Mouse (Mus musculus) adrenal gland, adult 2 months (tissue): Measurements from ENCODE around the gene Rps17. TPM values are rescaled to one million over a fixed set of nuclear protein-coding genes. Genes with fewer than 3 reads are reported as not detected.
A peak's percentile ranks its signal among the peaks of the same experiment; 100 is the strongest.

Experiments
- DNase-seq: peaks from one replicate; pipeline ENCODE4 v3.0.0; 2021
- polyA plus RNA-seq: library from polyadenylated mRNA; depleted of rRNA; stranded (reverse); fragments of >200 nt; gene quantifications from 2 replicates; pipeline ENCODE4 v1.2.3, GENCODE M21; 2012; rRNA removed
- total RNA-seq, 2 experiments: library from RNA; stranded (reverse); gene quantifications; 2 replicates each; pipeline ENCODE4 v1.2.3; 2021

Rps17 gene
- total and polyA plus RNA-seq, 3 experiments: 362 to 1,235 (median 944) TPM

DNA sequence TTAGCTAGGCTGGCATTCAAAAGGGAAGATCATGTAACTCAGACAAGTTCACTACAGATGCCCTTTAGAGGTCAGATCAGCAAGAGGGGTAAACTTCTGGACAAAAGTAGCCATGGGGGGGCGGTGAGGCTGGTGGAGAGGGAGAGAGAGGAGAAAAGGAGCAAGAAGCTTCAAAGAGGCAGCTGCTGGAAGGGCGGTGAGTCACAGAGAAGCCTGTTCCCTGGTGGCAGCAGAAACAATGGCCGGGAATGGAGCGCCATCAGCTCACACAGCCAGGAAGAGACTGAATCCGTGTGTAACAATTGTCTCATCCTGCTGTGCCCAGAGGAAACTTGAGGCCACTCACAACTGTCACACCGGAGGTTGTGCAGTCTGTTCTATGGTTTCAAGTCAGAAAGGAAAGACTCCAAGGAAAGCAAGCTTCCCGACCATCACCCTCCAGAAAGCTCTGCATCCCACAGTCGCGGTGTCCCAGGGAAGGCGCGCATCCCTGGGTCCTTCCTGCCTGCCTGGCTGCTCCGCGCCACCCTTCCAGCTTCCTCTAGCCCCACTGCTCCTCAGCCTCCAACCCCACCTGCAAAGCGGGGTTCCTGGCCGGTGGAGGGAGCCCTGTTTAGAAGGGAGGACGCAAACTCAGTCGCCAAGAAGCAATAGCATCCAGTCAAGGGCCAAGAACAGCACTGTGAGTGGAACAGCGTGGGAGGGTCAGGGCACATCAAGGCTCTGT lies 9.2 kb downstream of the Rps17 start:
- peak; percentile 40 for DNase-seq

DNA sequence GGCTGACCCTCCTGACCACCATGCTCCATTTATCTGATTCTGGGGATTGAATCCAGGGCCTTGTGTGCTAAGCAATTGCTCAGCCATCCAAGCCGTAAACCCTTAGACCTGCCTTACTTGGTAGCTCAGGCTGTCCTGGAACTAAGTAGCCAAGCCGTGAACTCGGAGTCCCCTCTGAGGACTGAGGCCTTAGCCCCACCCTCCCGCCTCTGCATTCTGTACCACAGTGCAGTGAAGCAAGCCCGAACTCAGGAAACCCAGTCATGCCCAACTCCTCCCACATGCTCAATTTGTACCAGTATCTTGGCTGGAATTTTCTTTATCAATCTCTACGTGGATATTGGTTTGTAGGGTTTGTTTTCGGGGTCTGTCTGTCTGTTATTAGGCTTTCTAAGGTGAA lies 13.2 kb downstream of the Rps17 start:
- DNase-seq: no peak

DNA sequence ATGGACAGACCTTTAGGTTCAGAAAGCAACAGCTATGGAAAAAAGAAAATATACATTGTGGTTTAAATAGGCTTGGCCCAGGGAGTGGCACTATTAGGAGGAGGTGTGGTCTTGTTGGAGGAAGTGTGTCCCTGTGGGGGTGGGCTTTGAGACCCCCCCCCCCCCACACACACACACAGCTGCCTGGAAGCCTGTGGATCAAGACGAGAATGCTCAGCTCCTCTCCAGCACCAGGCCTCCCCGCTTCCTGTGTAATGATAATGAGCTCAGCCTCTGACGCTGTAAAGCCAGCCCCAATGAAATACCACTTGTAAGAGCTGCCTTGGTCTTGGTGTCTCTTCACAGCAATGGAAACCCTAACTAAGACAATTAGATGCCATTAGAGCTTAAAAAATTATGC lies 14.3 kb downstream of the Rps17 start:
- DNase-seq: no peak

DNA sequence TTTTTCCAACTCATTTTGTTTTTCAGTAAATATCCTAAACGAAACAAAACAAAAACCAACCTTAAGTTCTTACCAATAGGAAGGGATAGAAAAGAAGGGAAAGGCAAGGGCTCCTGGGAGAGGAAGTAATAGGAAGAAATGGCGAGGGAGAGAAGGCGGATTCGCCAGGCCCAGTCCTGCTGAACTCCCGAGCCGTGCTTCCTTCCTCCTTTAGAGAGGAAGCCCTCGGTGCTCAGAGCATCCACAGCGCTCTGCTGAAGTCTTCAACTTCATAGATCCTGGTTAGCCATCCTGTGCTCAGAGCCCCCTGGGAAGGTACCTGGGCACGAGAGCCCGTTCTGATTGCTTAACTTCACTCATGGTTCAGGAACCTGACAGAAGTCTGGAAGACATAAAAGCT lies 17.4 kb downstream of the Rps17 start:
- DNase-seq: no peak

DNA sequence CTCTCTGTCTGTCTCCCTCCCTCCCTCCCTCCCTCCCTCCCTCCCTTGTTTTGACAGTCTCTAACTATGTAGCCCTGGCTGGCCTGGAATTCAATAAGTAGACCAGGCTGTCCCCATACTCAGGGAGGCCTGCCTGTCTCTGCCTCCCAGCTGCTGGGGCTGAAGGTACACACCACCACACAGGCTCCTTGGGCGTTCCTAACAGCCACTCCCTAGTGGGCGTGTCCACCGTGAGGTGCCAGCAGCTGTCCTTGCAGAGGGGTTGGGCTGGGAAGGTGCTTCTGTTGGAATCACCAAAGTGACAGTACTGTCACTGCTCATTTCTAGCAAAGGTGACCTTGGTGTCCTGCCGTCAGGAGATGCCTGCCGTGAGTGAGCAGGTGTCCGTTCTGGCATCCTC lies 18.2 kb downstream of the Rps17 start:
- DNase-seq: no peak

DNA sequence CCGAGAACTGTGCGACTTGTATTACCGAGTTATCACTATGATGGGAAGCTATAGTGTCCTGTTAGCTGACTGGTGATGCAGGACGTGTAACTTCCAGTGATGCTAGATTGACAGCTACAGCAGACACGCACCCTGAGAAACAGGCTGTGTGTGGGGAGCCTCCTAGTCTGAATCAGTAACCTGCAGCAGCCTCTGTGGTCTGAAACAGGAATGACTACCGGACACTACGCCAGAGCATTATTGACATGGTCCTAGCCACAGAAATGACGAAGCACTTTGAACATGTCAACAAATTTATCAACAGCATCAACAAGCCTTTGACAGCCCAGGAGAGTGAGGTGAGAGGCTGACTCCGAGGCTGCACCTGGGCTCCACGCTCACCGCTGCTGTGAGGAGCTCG lies 19.0 kb downstream of the Rps17 start:
- DNase-seq: no peak

DNA sequence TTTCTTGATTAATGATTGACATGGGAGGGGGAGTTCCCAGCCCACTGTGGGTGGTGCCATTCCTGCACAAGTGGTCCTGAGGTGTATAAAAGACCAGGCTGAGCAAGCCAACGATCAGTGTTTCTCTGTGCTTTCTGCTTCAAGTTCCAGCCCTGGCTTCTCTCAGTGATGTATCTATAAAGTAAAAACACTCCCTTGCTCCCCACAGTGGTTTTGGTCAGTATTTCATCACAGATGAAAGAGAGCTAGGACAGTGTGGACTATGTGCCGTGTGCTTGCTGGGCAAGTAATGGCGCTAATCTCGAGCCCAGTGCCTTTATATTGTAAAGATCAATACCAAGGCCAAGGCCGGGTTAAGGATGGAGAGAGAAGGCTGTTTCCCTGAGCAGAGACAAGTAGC lies 23.3 kb downstream of the Rps17 start:
- DNase-seq: no peak

DNA sequence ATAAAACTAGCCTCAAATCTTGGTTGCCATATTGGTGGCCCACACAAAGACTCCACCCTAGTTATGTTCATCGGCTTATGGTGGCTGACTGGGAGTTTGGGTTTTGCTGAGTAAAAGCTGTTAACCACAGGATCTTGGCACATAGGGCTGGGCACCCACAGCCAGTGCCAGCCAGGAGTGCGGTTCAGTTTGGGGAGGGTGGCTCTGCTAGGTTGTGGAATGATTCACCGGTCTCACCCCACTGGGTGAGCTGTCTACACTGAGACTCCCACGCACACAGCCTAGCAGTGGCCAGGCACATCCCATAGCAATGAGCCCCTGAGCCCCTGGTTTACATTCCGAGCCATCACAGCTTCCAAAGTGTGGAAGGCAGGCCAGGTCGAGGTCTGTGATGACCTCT lies 25.3 kb downstream of the Rps17 start:
- peak; percentile 31 for DNase-seq

DNA sequence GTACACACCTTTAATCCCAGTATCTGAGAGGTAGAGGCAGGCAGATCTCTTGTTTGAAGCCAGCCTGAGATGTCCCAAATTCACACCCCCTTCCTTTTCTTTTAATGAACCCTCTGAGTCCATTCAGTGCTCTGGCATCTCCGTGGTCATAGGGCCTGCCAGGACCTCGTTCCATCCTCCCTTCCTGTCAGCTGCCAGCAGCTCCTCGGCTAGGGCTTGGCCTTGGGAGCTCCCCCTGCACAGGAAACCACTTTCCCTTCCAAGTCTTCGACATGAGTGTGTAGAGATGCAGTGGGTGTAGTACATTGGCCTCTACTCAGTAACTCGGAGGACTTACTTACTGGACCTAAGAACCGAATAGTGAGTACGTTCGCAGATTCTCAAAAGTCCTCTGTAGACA lies 29.5 kb downstream of the Rps17 start:
- DNase-seq: peak; percentile 48

DNA sequence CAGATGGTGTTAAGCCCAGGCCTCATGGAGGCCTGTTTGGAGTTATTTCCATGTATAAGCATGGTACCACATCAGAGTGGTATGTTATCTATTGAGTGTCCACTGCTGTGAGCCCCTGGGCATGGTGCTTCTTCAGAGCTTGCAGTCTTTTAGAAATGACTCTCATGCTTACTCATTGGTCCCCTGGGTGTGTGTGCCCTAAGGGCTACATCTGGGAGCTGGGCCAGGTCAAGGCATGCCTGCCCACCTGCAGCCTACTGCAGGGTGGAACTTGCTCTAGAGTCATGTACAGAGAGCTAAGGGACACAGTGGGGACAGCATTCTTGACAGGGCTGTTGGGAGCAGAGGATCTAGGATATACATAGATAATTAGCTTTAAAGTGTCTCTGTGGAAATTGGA lies 33.5 kb downstream of the Rps17 start:
- DNase-seq: no peak

DNA sequence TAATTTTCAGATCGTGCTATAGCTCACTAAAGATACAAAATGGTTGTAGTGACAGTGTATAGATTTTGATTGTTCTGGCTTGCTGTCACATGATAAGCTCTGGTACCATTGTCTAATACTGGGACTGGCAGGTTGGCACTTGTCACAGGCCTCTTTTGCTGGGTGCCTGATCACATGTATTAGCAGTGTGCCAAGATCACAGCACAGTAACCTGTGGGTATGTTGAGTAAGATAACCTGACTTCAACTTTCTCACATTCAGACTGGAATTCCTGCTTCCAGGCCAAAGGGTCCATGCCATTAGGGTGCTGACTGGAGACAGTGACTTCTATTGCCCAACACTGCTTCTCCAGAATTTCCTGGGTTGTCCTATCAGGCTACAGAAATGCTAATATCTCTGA lies 33.9 kb downstream of the Rps17 start:
- no peak for DNase-seq

DNA sequence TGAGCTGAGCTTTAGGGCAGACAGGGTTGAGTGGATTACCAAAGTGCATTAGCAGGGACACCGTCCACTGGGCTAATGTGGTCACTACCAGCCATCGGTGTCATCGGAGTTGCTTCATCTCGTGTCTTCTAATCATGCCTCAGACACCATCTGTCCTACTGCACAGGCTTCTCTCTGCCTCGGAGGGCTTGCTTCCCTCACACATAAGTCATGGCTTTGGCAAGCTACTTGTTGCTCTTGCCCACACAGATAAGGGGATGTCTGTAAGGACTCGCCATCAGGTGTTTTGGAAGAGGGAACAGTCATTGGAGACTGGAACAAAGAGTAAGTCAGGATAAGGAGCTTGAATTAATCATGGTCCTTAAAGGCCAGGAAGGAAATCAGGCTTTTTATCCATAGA lies 35.8 kb downstream of the Rps17 start:
- DNase-seq: no peak

DNA sequence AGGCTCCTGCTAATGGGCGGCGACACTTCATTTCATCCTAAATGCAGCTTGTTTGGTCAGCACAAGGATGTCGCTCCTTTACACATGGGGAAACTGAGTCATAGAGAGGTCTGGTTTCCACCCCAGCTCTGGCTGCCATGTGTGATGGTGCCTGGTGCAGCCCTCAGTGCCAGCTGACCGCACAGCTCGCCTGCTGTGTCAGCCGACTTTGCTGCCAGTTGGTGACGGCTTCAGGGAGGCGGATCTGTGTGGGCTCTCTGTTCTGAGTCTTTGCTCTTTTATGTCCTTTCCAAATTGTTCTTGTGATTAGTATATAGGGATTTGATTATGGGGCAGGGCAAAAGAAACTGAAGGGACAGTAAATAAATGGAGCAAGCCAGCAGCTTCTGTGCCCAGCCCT lies 37.3 kb downstream of the Rps17 start:
- no peak for DNase-seq

DNA sequence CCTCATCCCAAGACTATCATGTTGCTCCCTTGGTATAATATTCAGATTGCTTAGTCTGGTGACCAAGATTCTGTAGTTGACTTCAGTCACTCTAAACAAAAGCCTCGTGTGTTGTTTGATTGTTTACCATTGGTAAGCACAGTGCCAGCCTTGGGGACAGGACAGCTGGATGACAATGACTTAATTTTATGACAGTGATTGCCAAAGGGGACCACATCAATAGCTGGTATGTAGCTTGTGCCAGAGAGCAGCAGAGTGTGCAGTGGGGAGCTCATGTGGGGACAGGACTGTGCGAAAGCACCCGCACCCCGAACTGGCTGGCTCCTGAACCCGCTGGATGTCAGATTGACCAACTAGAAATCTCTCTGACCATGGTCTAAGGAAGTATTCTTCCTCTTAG lies 40.4 kb downstream of the Rps17 start:
- no peak for DNase-seq

DNA sequence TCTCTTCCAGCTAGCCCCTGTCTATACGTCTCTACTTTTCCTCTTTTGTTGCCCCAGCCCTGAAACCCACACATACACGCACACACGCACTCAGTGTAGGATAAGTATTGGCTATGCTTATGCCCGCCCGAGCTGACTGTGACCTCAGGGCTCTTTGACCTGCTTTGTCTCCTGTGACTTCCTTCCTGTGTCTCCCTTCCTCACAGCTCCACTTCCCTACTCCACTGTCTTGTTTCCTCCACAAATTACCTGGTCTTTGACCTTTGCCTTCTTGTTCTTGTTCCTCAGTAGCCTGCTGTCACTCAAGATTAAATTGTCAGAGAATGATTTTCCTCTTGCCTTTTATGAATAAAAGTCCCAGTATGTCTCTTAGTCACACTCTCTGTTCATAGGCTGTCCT lies 41.0 kb downstream of the Rps17 start:
- no peak for DNase-seq

DNA sequence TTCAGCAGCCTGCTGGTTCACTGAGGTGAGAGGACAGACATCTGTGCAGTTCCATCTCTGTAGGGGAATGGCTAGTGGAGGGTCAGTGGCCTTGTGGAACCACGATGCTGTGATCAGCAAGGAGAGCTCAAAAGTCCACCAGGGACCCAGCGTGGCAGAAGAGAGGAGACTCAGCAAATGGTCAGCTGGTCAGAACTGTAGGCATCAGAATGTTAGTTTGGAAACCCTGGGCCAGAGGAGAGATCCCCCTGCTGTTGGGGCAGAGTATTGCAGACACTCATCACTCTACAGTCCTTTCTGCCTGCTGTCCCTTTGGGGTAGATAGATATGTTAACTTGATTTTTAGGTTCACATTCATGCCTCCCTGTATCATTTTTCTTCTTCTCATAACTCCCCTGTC lies 41.4 kb downstream of the Rps17 start:
- peak; percentile 25 for DNase-seq

DNA sequence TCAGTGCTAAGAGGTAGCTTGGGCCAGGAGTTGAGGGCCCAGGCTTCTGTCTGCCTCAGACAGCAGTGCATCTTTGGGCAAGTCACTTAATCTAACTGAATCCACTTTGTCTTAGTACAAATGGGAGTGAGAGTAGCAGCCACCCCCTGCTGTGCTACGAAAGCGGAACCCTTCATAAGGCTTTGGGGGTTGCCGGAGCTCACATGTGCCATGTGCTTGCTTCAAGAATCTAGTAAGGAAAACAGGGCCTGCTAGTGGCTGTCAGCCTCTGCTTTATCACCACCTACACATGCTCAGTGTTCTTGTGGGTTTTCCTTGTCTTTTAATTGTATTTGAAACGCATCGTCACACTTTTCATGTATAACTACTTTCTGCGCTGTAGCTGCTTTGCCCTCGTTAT lies 43.7 kb downstream of the Rps17 start:
- no peak for DNase-seq

DNA sequence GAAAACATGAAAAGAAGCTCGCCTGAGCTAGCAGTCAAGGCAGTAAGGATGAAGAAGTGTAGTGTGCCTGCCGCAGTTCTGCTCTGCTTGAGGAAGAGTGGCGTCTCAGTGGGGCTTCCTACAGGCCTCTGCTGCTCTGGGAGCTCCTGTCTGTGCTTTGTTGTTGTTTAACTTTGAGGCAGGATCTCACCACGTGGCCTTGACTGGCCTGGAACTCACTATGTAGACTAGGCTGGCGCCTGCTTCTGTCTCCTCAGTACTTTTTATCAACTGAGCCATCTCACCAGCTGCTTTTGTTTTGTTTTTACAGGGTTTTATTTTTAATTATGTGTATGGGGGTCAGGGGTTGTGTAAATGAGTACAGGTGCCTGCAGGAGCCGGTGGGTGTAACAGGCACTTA lies 46.8 kb downstream of the Rps17 start:
- DNase-seq: no peak

DNA sequence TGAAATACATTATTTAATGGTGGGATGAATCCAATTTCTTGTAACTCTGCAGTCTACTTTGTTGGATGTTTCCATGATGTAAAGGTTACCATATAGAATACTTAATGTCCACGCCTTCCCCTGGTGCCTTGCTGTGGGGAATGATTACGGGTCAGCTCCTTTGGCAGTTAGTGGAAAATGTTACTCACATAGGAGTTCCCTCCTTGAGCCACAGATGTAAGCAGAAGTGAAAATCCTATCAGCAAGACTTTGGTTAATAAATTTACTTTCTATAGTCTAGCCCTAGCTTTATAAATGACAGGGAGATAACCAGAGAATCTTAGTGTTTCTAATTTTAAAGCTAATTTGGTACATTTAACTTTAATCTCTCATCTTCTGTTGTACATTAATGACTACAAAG lies 49.9 kb downstream of the Rps17 start:
- no peak for DNase-seq

Other genes starting within 250 kb of the Rps17 start
- under 1 TPM in 1 of 2 experiments, not detected in 1; 0.10 TPM for gene Slc28a1, start 230.5 kb downstream of the Rps17 start, total RNA-seq
- gene Slc28a1, start 230.5 kb downstream of the Rps17 start, polyA plus RNA-seq: 0.03 TPM in 1 of 2 replicates, not detected in the other
- 10 to 100 TPM; 33.6 to 35.9 TPM for gene Pde8a, start 131.7 kb downstream of the Rps17 start, total RNA-seq
- 11.8 and 14.4 TPM in 2 replicates for gene Pde8a, start 131.7 kb downstream of the Rps17 start, polyA plus RNA-seq
- gene Cpeb1, start 110.2 kb upstream of the Rps17 start, total RNA-seq: 10 to 100 TPM; 26.2 to 34.6 TPM
- 14.2 and 15.3 TPM in 2 replicates for gene Cpeb1, start 110.2 kb upstream of the Rps17 start, polyA plus RNA-seq
- 10 to 100 TPM in 1 of 2 experiments, 1 to 10 TPM in 1; 8.7 to 15.4 TPM for gene Ap3b2, start 148.7 kb upstream of the Rps17 start, total RNA-seq
- gene Ap3b2, start 148.7 kb upstream of the Rps17 start, polyA plus RNA-seq: 7.4 and 9.5 TPM in 2 replicates
- not detected for gene BC048679, start 153.0 kb upstream of the Rps17 start, total RNA-seq
- not detected in 2 replicates for gene BC048679, start 153.0 kb upstream of the Rps17 start, polyA plus RNA-seq
- gene Fsd2, start 221.7 kb upstream of the Rps17 start, total RNA-seq: 1 to 10 TPM; 1.2 to 1.7 TPM
- 0.51 and 0.61 TPM in 2 replicates for gene Fsd2, start 221.7 kb upstream of the Rps17 start, polyA plus RNA-seq
- gene Whamm, start 226.0 kb upstream of the Rps17 start, total RNA-seq: 10 to 100 TPM; 16.7 to 21.7 TPM
- 48.7 and 57.5 TPM in 2 replicates for gene Whamm, start 226.0 kb upstream of the Rps17 start, polyA plus RNA-seq